Mouse (Mus musculus): ENCODE measurements at regions not wholly inside any gene's neighbourhood (a gene's known extent, or its start where the extent isn't known, plus 50 kb on each side); places are given as distances from the start of the nearest gene placed in this dataset.

GRCm38 (mm10) chr3:113811790-113812189 is 181.8 kb upstream of the Rnpc3 start:
- 85% methylated on average over 6 of the region's 6 CpGs for WGBS
- no peak for ATAC-seq (ENCODE audit: insufficient number of reproducible peaks, insufficient read depth, low FRiP score, low read depth)

GRCm38 (mm10) chr3:113859421-113859820 is 170.9 kb upstream of the Col11a1 start:
- Histone ChIP-seq H3K9ac (ENCODE audit: low read length) (no peak overlapping the region), H3K4me1 (ENCODE audit: control insufficient read depth in 2 of 2, insufficient read depth in 2 of 2, low read length in 2 of 2) (no peaks in the 10 kb centered on the region), H3K4me2 (ENCODE audit: low read length) (no peak overlapping the region), H3K36me3 (ENCODE audit: control insufficient read depth, insufficient read depth, low read length) (no peaks in the 10 kb centered on the region), H3K27me3 (ENCODE audit: control insufficient read depth, insufficient read depth, low read length) (no peaks in the 10 kb centered on the region), H3K4me3 (ENCODE audit: control insufficient read depth in 1 of 2, insufficient read depth in 1 of 2, low read depth in 1 of 2, low read length in 2 of 2) (no peak overlapping the region), H3K9me3 (ENCODE audit: control insufficient read depth, low read length) (0 out of 2 replicates have a peak, but pooled peaks cover 3% of the 10 kb centered on the region), H3K27ac (replicated peaks in 1 of 2; ENCODE audit: control insufficient read depth in 1 of 2, insufficient read depth in 1 of 2, low read depth in 2 of 2, low read length in 2 of 2) (no peak overlapping the region)
- 59% methylated on average over 1 of the region's 1 CpGs for WGBS
- ATAC-seq (ENCODE audit: insufficient number of reproducible peaks, insufficient read depth, low FRiP score, low read depth): no peak

More at GRCm38 (mm10) chr3:113811790-113812189, 181.8 kb upstream of the Rnpc3 start:
- Histone ChIP-seq H3K9me3 (ENCODE audit: control insufficient read depth, low read length) (no peaks in the 10 kb centered on the region), H3K4me1 (ENCODE audit: control insufficient read depth in 2 of 2, insufficient read depth in 2 of 2, low read length in 2 of 2) (no peaks in the 10 kb centered on the region), H3K9ac (ENCODE audit: low read length) (no peak overlapping the region), H3K27ac (replicated peaks in 1 of 2; ENCODE audit: control insufficient read depth in 1 of 2, insufficient read depth in 1 of 2, low read depth in 2 of 2, low read length in 2 of 2) (no peak overlapping the region), H3K27me3 (ENCODE audit: control insufficient read depth, insufficient read depth, low read length) (no peaks in the 10 kb centered on the region), H3K4me3 (ENCODE audit: control insufficient read depth in 1 of 2, insufficient read depth in 1 of 2, low read depth in 1 of 2, low read length in 2 of 2) (no peak overlapping the region), H3K36me3 (ENCODE audit: control insufficient read depth, insufficient read depth, low read length) (no peaks in the 10 kb centered on the region), H3K4me2 (ENCODE audit: low read length) (no peak overlapping the region)

- Histone ChIP-seq H3K27me3 (ENCODE audit: control insufficient read depth, insufficient read depth, low read length) (no peaks in the 10 kb centered on the region), H3K4me2 (ENCODE audit: low read length) (no peak overlapping the region), H3K9ac (ENCODE audit: low read length) (no peak overlapping the region), H3K4me3 (ENCODE audit: control insufficient read depth in 1 of 2, insufficient read depth in 1 of 2, low read depth in 1 of 2, low read length in 2 of 2) (no peak overlapping the region), H3K4me1 (ENCODE audit: control insufficient read depth in 2 of 2, insufficient read depth in 2 of 2, low read length in 2 of 2) (no peaks in the 10 kb centered on the region), H3K27ac (replicated peaks in 1 of 2; ENCODE audit: control insufficient read depth in 1 of 2, insufficient read depth in 1 of 2, low read depth in 2 of 2, low read length in 2 of 2) (no peak overlapping the region), H3K9me3 (ENCODE audit: control insufficient read depth, low read length) (no peaks in the 10 kb centered on the region), H3K36me3 (ENCODE audit: control insufficient read depth, insufficient read depth, low read length) (no peaks in the 10 kb centered on the region)
- no peak for ATAC-seq (ENCODE audit: insufficient number of reproducible peaks, insufficient read depth, low FRiP score, low read depth)
- 80% methylated on average over 5 of the region's 5 CpGs for WGBS
Measured at GRCm38 (mm10) chr3:113860005-113860404, 170.3 kb upstream of the Col11a1 start.

GRCm38 (mm10) chr3:113860426-113860825 is 169.9 kb upstream of the Col11a1 start:
- ATAC-seq (ENCODE audit: insufficient number of reproducible peaks, insufficient read depth, low FRiP score, low read depth): no peak
- H3K9ac ChIP-seq (ENCODE audit: low read length): no peak overlapping the region
- H3K36me3 ChIP-seq (ENCODE audit: control insufficient read depth, insufficient read depth, low read length): no peaks in the 10 kb centered on the region
- no peak overlapping the region for H3K4me3 ChIP-seq (ENCODE audit: control insufficient read depth in 1 of 2, insufficient read depth in 1 of 2, low read depth in 1 of 2, low read length in 2 of 2)
- H3K9me3 ChIP-seq (ENCODE audit: control insufficient read depth, low read length): no peaks in the 10 kb centered on the region
- H3K27me3 ChIP-seq (ENCODE audit: control insufficient read depth, insufficient read depth, low read length): no peaks in the 10 kb centered on the region
- no peak overlapping the region for H3K4me2 ChIP-seq (ENCODE audit: low read length)
- no peaks in the 10 kb centered on the region for H3K4me1 ChIP-seq (ENCODE audit: control insufficient read depth in 2 of 2, insufficient read depth in 2 of 2, low read length in 2 of 2)
- no peak overlapping the region for H3K27ac ChIP-seq (replicated peaks in 1 of 2; ENCODE audit: control insufficient read depth in 1 of 2, insufficient read depth in 1 of 2, low read depth in 2 of 2, low read length in 2 of 2)

- Histone ChIP-seq H3K9ac (ENCODE audit: low read length) (no peak overlapping the region), H3K4me1 (ENCODE audit: control insufficient read depth in 2 of 2, insufficient read depth in 2 of 2, low read length in 2 of 2) (peaks cover 0 to 11% of the 10 kb centered on the region in 2 experiments; a peak in 2 of 4 replicates), H3K9me3 (ENCODE audit: control insufficient read depth, low read length) (no peaks in the 10 kb centered on the region), H3K4me2 (ENCODE audit: low read length) (peak overlapping the region; percentile 36; the same call in 1 of the 2 replicates), H3K27me3 (ENCODE audit: control insufficient read depth, insufficient read depth, low read length) (no peaks in the 10 kb centered on the region), H3K36me3 (ENCODE audit: control insufficient read depth, insufficient read depth, low read length) (no peaks in the 10 kb centered on the region), H3K27ac (replicated peaks in 1 of 2; ENCODE audit: control insufficient read depth in 1 of 2, insufficient read depth in 1 of 2, low read depth in 2 of 2, low read length in 2 of 2) (0 out of 4 replicates have a peak overlapping the region, but pooled peaks of 1 of the 2 experiments have one; percentile 17), H3K4me3 (ENCODE audit: control insufficient read depth in 1 of 2, insufficient read depth in 1 of 2, low read depth in 1 of 2, low read length in 2 of 2) (no peak overlapping the region)
- WGBS: 24% methylated on average over 4 of the region's 4 CpGs
- ATAC-seq (ENCODE audit: insufficient number of reproducible peaks, insufficient read depth, low FRiP score, low read depth): no peak
Measured at GRCm38 (mm10) chr3:113873226-113873625, 157.1 kb upstream of the Col11a1 start.

GRCm38 (mm10) chr3:113905162-113905561 is 125.2 kb upstream of the Col11a1 start:
- Histone ChIP-seq H3K9me3 (ENCODE audit: control insufficient read depth, low read length) (no peaks in the 10 kb centered on the region), H3K4me1 (ENCODE audit: control insufficient read depth in 2 of 2, insufficient read depth in 2 of 2, low read length in 2 of 2) (no peaks in the 10 kb centered on the region), H3K4me2 (ENCODE audit: low read length) (no peak overlapping the region), H3K36me3 (ENCODE audit: control insufficient read depth, insufficient read depth, low read length) (no peaks in the 10 kb centered on the region), H3K27ac (replicated peaks in 1 of 2; ENCODE audit: control insufficient read depth in 1 of 2, insufficient read depth in 1 of 2, low read depth in 2 of 2, low read length in 2 of 2) (no peak overlapping the region), H3K4me3 (ENCODE audit: control insufficient read depth in 1 of 2, insufficient read depth in 1 of 2, low read depth in 1 of 2, low read length in 2 of 2) (no peak overlapping the region), H3K9ac (ENCODE audit: low read length) (no peak overlapping the region), H3K27me3 (ENCODE audit: control insufficient read depth, insufficient read depth, low read length) (no peaks in the 10 kb centered on the region)
- no peak for ATAC-seq (ENCODE audit: insufficient number of reproducible peaks, insufficient read depth, low FRiP score, low read depth)
- WGBS: 91% methylated on average over 1 of the region's 1 CpGs

- Histone ChIP-seq H3K4me1 (ENCODE audit: control insufficient read depth in 2 of 2, insufficient read depth in 2 of 2, low read length in 2 of 2) (no peaks in the 10 kb centered on the region), H3K27me3 (ENCODE audit: control insufficient read depth, insufficient read depth, low read length) (no peaks in the 10 kb centered on the region), H3K27ac (replicated peaks in 1 of 2; ENCODE audit: control insufficient read depth in 1 of 2, insufficient read depth in 1 of 2, low read depth in 2 of 2, low read length in 2 of 2) (no peak overlapping the region), H3K9me3 (ENCODE audit: control insufficient read depth, low read length) (no peaks in the 10 kb centered on the region), H3K4me3 (ENCODE audit: control insufficient read depth in 1 of 2, insufficient read depth in 1 of 2, low read depth in 1 of 2, low read length in 2 of 2) (no peak overlapping the region), H3K36me3 (ENCODE audit: control insufficient read depth, insufficient read depth, low read length) (no peaks in the 10 kb centered on the region), H3K4me2 (ENCODE audit: low read length) (no peak overlapping the region), H3K9ac (ENCODE audit: low read length) (no peak overlapping the region)
- ATAC-seq (ENCODE audit: insufficient number of reproducible peaks, insufficient read depth, low FRiP score, low read depth): no peak
- WGBS: 66% methylated on average over 2 of the region's 2 CpGs
Measured at GRCm38 (mm10) chr3:113919350-113920179, 110.8 kb upstream of the Col11a1 start.

GRCm38 (mm10) chr3:113931553-113931952 is 98.8 kb upstream of the Col11a1 start:
- H3K27ac ChIP-seq (replicated peaks in 1 of 2; ENCODE audit: control insufficient read depth in 1 of 2, insufficient read depth in 1 of 2, low read depth in 2 of 2, low read length in 2 of 2): no peak overlapping the region
- H3K36me3 ChIP-seq (ENCODE audit: control insufficient read depth, insufficient read depth, low read length): no peaks in the 10 kb centered on the region
- no peaks in the 10 kb centered on the region for H3K4me1 ChIP-seq (ENCODE audit: control insufficient read depth in 2 of 2, insufficient read depth in 2 of 2, low read length in 2 of 2)
- H3K4me3 ChIP-seq (ENCODE audit: control insufficient read depth in 1 of 2, insufficient read depth in 1 of 2, low read depth in 1 of 2, low read length in 2 of 2): no peak overlapping the region
- no peak overlapping the region for H3K4me2 ChIP-seq (ENCODE audit: low read length)
- no peak for ATAC-seq (ENCODE audit: insufficient number of reproducible peaks, insufficient read depth, low FRiP score, low read depth)
- H3K27me3 ChIP-seq (ENCODE audit: control insufficient read depth, insufficient read depth, low read length): no peaks in the 10 kb centered on the region
- 65% methylated on average over 3 of the region's 3 CpGs for WGBS
- no peak overlapping the region for H3K9ac ChIP-seq (ENCODE audit: low read length)
- no peaks in the 10 kb centered on the region for H3K9me3 ChIP-seq (ENCODE audit: control insufficient read depth, low read length)
